Mouse (Mus musculus): ENCODE results near the gene Azin2. TPM values are rescaled to one million over a fixed set of nuclear protein-coding genes. Genes with fewer than 3 reads are reported as not detected.
A peak's percentile ranks its signal among the peaks of the same experiment; 100 is the strongest.

Azin2 gene
- total RNA-seq, 2 experiments from 2014 or later = 0.29 to 0.38 TPM

DNA sequence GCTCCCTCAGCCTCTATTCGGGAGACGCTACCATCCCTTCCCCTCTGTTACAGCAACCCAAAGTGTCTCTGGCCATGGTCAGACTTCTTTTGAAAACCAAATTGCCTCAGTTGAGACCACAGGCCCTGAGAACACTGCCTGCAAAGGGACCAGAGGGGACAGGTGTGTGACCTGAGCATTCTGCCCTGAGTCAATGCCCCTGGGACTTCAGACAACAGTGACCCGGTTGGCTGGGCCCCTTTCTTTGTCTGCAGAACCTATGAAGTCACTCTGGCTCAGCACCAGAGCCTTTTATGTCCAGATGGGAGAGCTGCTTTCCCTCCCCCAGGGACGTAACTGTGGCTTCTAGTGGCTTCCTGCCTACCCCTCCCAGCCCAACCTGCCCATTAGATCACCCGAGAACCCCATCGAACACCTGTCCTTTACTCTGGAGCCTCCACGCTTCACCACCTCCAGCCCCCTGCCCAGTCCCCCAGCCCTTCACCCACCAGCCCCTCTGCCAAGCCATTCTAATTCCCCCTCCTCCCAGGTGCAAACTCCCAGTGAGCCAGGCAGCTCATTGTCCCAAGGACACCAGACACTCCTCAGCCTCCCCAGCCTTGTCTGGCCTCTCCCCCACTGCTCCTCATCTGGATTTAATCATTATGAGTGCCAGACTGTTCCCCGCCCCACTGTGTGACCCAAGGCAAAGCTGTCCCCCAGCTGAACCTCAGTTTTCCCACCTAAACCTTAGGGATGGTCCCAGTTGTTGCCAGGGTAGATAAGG lies 58.0 kb downstream of the Azin2 start:
- no peak for ATAC-seq (ENCODE audit: poor library complexity, severe bottlenecking)

DNA sequence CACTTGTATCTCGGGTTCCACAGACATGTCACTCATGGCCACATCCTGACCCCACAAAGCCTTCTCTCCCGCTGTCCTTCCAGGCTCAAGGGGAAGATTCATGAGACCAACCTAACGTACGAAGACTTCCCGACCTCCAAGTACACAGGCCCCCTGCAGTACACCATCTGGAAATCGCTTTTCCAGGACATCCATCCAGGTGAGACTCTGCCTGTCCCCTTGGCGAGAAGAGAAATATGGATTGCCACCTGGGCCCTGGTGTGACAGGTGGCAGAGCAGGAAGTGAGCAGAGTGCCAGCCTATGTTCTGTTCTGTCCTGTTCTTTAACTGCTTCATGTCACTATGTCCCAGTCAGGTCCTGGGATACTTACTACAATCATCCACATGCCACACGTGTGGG lies 59.9 kb downstream of the Azin2 start:
- no peak for ATAC-seq (ENCODE audit: poor library complexity, severe bottlenecking)

DNA sequence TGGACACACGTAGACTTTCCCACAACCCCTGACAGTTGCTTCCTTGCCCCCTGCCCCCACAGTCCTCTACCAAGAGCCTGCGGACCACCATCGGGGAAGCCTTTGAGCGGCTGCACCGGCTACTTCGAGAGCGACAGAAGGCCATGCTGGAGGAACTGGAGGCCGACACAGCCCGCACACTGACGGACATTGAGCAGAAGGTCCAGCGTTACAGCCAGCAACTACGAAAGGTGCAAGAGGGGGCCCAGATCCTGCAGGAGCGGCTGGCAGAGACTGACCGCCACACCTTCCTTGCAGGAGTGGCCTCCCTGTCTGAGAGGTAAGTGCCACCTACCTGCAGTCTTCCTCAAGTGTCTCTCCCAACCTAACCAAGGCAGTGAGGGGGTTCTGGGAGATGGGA lies 61.8 kb downstream of the Azin2 start:
- ATAC-seq (ENCODE audit: poor library complexity, severe bottlenecking) = no peak

DNA sequence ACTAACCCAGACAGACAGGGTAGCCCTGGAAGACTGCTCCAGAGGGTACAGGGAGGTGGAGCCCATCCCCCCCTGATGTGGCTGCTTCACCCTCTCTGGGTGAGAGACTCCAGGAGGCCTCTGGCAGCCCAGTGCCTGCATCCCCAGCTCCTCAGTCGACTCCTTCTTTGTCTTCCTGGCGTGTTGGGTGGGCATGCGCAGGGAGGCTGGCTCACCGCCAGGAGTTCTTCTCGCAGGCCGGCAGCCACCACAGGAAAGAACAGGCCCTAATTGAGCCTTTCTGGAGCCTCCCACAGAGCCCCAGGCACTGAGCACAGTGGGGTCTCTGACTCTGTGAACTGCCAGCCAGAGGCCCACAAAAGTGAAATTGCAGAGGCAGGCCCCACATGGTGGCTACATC lies 62.9 kb downstream of the Azin2 start:
- no peak for ATAC-seq (ENCODE audit: poor library complexity, severe bottlenecking)

DNA sequence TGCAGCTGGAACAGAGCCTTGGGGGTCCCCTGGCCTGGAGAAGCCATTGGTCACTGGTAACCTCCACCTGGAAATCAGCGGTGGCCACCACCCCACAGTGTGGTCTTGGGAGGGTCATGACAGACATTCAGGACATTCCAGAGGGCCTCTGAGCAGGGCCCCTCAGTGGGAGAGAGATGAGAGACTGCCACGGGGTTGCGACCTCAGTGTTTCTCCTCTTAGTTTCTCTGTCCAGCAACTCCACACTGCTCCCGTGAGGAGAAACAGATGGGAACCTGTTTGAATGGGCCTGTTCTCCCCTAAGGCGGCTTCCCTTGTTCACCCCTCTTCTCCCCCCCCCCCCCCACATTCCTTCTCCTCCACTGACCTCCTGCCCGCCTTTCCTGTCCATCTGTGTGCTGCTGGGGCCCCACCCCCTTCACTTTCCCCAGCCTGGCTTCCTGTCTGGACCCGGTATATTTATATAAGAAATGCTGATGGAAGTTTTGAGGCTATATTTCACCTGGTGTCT lies 64.3 kb downstream of the Azin2 start:
- ATAC-seq (ENCODE audit: poor library complexity, severe bottlenecking) = no peak

DNA sequence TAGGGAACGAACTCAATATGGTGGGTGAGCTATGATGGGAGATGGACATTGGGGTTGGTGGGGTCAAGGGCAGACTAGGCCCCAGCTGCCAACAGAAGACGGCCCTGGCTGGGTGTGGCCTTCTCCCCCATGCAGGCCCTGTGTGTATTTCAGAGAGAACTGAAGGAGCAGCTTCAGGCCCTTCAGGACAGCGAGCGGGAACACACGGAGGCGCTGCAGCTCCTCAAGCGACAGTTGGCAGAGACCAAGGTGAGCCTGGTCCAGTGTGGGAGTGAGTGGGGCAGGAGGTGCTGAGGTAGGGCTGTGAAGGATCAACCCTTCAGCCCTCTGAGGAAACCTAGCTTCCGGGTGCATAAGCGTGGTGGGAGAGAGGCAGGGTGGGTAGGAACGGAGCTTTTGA lies 65.6 kb downstream of the Azin2 start:
- ATAC-seq (ENCODE audit: poor library complexity, severe bottlenecking) = no peak

DNA sequence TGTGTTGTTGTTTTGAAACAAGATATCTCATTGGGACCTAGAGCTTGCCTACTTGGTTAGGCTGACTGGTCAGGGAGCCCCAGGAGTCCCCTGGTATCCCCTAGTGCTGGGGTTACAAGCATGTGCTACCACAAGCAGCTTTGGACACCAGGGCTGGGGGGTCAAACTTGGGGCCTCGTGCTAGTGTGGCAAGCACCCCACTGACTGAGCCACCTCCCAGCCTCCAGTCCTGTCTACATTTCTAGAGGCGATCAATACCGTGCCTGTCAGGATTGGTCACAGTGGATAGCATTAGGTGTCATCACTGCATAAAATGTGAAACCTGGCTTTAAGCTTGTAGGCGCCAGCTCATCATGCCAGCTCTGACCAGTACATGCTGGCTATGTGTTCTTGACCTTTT lies 66.4 kb downstream of the Azin2 start:
- no peak for ATAC-seq (ENCODE audit: poor library complexity, severe bottlenecking)

DNA sequence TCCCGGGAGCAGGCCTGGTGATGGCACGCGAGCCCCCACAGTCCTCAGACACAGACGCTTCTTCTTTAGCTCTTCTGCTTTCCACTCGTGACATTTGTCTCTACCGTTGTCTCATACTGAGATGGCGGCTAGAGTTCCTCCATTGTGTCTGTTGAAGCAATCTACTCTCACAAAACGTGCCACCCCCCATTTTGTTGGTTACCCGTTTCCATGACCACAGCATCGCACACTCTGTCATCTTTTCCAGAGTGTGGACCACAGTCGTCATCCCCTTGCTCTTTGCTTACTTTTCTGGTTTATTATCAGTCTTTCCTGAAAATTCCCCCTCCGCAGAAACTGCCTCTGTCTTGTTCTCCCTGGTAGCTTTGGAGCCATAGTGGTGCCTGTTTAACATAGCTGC lies 68.1 kb downstream of the Azin2 start:
- no peak for ATAC-seq (ENCODE audit: poor library complexity, severe bottlenecking)

DNA sequence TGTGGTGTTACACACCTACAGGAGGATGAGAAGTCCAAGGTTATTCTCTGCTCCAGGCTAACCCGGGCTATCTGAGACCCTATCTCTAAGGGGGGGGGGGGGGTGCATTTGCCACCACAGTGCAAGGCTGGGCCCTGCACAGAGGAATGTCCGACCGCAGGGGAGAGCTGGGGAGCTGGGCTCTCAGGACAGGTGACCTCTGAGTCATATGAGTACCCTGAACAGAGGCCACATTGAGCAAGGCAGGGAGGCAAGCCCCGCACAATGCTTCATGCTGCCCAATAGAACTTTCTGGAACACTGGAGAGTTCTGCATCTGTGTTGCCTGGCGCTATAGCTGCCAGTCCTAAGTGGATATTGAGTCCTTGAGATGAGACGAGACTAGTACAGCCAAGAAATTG lies 70.1 kb downstream of the Azin2 start:
- no peak for ATAC-seq (ENCODE audit: poor library complexity, severe bottlenecking)

DNA sequence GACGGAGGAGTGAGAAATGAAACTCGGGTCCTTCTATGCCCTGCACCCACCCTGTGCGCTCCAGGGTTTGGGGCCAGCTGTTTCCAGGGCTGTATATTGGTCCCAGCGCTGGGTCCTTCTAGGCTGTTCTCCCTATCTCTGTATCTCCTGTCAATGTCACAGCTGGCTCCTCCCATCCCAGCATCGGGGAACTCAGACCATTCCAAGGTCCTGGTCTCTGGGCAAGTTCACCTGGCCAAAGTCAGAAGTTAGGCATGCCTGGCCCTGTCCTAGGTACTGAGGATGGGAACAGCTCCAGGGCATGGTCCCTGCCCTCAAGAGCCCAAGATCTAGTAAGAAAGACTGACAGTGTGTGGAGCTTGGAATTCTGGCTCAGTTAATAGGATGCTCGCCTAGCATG lies 70.5 kb downstream of the Azin2 start:
- ATAC-seq (ENCODE audit: poor library complexity, severe bottlenecking) = no peak

DNA sequence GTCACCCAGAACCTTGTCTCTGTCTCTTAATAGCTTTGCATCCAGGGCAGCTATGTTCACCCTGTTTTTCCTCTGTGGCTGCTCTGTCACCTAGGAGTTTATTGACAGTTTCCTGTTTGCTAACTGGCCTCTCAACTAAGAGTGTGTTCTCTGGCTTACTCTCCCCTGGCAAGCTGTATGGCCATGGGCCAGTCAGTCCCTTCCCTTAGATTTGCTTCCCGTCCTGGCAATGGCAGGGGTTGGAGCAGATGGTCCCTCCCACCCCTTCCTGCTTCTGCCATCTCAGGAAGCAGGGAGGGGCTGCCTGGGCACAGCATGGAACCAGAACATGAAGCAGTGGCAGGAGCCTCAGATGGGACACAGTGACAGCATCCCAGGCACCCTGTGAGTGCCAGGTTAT lies 71.1 kb downstream of the Azin2 start:
- no peak for ATAC-seq (ENCODE audit: poor library complexity, severe bottlenecking)

DNA sequence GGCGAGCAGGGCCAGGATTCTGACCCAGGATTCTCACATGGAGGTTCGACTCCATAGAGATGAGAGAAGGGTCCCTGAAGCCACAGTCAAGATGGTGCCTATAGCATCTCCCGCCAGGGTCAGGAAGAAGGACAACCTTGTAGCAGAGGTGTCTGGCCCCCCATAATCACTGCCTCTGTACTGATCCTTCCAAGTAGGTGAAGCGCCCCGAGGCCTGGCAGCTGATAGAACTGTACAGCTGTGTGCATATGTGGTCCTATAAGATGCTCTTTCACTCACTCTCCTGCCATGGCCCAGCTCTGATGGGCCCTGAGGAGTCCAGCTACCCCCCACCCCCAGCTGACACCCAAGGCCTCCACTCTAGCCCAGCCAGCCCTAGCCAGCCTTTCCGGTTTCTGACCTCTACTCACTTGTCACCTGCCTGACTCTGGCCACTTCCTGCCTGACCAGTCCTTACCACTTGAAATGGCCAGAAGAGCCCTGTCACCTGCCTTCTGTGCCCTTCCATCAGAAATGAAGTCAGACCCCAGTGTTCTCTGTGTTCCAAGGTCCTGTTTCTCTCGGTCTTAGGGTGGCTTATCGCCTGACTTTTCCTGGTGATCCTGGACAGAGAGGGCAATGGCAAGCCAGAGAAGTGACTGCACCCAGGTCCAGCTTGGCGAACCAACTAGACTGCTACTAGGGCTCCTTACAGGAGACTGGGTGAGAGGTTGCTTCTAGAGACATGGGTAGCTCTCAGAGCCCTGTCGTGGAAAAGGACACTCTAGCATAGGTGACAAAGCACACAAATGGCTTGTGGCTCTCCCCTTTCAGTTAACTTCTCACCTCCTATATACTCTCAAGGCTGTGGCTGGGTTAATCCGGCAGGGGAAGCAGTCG lies 72.3 kb downstream of the Azin2 start:
- no peak for ATAC-seq (ENCODE audit: poor library complexity, severe bottlenecking)

DNA sequence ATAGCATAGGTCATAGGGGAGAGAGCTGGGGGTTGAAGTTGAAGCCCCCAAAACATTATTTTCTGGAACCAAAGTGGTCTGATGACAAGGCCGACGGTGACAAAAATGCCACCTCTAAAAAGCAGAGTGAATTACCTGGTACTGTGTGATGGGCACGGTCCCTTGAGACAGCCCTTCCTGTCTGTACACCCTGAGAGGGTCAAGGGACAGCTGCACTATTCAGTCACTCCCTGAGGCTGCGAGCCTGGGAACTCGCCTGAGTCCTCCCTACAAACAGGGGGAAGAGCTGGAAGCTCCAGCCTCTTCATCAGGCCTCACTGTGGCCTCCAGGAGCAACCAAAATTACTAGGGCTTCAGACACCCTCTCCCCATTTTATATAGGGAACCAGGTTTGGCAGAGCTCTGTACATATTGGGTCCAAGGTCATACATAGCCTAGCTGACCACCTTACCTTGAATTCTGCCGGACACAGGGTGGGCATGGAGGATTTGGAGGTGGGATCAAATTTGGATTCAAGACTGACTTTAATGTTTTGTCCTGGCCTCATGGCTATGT lies 73.7 kb downstream of the Azin2 start:
- ATAC-seq (ENCODE audit: poor library complexity, severe bottlenecking) = no peak

DNA sequence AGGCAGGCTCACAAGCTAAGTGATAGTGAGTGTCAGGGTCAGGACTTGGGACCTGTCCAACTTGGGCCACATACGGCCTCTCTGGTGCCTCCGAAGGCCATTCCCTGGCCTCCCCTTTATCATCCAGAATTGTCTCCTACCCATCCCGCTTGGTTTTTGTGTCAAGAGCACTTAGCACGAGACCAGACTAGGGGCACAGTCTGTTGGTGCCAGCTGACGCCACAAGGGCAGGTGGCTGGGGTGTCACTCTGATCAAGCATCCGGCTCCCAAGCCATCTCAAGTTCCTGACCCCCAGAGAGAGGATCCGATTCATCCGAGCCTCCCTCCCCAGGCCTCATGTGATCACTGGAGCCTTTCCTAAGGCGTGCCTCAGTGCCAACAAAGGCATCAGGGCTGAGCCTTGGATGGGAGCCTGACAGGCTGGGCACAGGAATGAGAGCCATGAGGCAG lies 74.6 kb downstream of the Azin2 start:
- ATAC-seq (ENCODE audit: poor library complexity, severe bottlenecking) = no peak

DNA sequence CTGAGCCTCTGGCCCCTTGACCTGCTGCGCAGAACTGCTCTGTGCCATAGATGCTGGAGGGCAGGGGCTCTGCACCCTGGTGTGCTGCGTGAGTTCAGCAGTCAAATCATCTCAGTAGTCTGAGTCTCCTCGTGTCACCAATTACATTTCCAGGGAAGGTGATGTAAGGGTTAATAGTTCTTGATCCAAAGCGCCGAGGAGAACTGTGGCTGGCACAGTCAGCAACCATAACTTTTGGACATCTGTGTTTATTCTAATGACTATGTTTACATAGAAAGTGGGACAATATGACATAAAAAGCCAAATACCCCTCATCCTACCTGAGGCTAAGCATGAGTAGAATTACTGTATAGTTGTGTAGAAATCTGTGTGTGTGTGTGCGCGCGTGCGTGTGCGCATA lies 75.2 kb downstream of the Azin2 start:
- no peak for ATAC-seq (ENCODE audit: poor library complexity, severe bottlenecking)

DNA sequence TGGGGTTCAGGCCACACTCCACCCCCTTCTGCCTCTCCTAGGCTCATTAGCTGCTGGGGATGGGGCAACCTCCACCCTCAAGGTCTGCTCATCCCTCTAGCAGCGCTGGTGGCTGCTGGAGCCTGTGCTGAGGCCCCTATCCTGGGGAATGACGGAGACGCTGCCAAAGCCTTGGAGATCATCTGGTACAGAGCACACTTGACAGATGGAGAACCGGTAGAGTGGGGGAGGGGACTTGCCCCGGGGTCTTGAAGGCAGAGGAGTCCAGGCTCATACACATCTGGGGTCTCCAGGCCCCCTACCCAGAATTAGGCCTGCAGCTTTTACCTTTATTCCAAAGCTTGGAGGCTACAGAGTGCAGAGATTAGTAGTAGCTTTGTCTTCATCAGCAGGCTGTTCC lies 75.7 kb downstream of the Azin2 start:
- ATAC-seq (ENCODE audit: poor library complexity, severe bottlenecking) = no peak

DNA sequence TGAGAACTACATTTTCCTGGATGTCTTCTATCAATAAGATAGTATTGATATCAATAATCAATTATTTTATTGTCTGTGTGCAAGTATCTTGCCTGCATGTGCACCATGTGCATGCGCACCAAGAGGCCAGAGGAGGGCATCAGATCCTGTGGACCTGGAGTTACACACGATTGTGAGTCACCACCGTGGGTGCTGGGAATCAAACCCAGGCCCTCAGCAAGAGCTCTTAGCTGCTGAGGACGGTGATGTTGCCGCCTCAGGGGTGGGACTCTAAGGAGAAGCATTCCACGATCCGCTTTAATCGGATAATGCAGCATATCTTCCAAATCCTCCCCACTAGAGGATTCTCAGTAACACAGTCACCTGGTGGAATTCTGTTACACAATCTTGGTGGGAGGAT lies 76.7 kb downstream of the Azin2 start:
- ATAC-seq (ENCODE audit: poor library complexity, severe bottlenecking) = no peak

DNA sequence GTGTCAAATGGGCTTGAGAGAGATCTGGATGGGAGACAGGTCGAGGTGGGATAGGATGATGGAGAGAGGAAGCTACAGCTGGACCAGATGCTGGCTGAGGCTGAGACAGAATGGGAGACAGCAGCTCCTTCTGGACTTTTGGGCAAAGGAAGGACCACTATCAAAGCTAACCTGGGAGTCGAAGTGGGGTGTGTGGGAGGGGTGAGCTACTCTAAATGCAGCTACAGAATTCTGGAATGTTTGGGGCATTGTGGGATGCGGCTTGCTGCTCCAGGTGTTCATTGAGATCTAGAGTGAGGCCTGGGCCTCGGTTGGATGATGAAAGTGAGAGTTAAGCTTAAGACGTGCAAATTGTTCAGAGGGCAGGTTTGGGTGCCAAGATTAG lies 77.5 kb downstream of the Azin2 start:
- no peak for ATAC-seq (ENCODE audit: poor library complexity, severe bottlenecking)

DNA sequence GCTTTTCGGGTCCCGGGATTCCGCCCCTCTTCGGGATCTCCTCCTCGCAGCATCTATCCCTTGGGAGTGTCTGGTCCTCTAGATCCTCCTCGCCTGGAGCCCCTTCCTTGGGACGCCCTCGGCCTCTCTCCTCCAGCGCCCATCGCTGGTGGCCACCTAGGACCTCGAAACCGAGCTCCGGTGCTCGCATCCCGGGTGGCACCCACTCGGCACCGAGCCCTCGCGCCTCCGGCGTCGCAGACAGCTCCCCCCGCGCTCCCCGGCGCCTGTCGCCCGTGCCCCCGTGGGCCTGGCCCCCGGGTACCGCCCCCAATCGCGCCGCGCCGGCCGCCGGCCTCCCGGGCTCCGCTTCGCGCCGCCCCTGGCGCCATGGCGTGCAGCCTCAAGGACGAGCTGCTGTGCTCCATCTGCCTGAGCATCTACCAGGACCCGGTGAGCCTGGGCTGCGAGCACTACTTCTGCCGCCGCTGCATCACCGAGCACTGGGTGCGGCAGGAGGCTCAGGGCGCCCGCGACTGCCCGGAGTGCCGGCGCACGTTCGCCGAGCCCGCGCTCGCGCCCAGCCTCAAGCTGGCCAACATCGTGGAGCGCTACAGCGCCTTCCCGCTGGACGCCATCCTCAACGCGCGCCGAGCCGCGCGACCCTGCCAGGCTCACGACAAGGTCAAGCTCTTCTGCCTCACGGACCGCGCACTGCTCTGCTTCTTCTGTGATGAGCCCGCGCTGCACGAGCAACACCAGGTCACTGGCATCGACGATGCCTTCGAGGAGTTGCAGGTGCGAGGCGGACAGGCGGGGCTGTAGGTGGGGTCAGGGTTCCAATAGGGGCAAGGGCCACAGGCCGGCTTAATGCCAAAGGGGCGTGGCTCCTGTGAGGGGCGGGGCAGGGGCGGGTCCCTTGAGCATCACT lies 78.2 kb downstream of the Azin2 start:
- ATAC-seq (ENCODE audit: poor library complexity, severe bottlenecking) = peak; percentile 16

DNA sequence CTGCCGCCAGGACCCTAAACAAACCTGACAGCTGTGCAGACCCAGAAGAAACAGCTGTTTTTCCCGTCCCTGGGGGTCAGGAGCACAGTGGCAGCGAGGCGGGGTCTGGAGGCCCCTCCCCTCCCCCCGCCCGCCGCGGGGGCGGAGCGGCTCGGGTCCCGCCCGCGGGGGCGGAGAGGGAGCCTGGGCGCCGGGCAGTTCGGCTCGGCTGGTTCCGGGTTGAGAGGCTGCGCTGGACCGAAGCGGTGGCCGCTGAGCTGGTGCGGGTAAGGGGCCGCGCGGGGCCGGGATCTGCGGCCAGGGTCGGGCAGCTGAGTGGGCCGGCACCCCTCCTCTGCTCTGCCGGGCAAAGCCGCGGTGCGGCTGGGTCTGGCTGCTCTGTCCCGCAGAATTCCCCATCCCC lies 78.9 kb downstream of the Azin2 start, which contains the start of gene Trim62:
Gene Trim62 (plus strand): TSS at position 202 of the 403 bp plus-strand sequence.
- ATAC-seq (ENCODE audit: poor library complexity, severe bottlenecking) = peak; percentile 85
